Mouse (Mus musculus) T-helper 17 cell (primary cell): Measurements from ENCODE around the gene Ptprc.

Experiments used
- in situ Hi-C, 2 experiments: fragments of 300-600 bp; cut with MboI, MseI; formaldehyde crosslinking; loops; 1 replicate in 1 of 2; 2 replicates in 1 of 2; pipeline ENCODE4 v1.15.1; 2025; ENCODE audit warnings: high pct_unique_total_duplicates in 2 of 2

The Ptprc gene

DNA sequence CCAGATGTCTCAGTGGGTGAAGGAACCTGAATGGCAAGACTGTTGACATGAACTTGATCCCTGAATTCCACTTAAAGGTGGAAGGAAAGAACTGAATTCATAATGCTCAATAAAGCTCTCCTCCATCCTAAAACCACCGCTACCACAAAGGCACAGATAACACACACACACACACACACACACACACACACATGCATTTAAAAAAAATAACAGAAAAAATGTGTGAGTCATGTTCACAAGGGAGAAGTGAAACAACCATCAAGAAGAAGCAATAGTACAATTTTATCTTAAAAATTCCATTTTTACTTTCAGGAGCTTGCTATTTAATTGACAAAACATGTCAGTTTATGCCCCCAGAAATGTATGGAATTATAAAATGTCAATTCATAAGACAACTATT lies 95.2 kb downstream of the Ptprc start:
- in situ Hi-C loops, result no loop called here

GRCm38 (mm10) chr1:138044196-138044945 lies 131.1 kb downstream of the Ptprc start:
- in situ Hi-C loops, result loop anchor here (5.0 to 25.0 kb wide), 5 partner anchors 100 to 717 kb away; no protein-coding TSS in a partner anchor

DNA sequence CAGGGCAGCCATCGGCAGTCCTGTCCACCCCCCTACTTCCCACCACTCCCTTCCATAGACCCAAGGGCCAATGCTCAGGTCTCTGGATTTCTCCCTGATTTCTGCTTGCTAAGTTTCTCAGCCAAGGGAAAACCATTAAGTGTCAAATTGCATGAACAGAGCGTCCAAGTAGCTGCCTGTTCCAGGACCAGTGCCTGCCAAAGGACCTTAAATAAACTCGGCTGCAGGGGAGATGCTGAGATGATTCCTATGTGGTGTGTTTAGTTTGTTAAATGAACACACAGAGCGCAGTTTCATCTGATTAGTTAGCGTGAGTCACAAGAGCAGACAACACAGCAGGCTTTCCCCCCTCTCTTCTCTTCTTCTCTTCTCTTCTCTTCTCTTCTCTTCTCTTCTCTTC lies 135.0 kb downstream of the Ptprc start:
- in situ Hi-C loops, result loop anchor here (5.0 to 25.0 kb wide), 5 partner anchors 96 to 713 kb away; no protein-coding TSS in a partner anchor

GRCm38 (mm10) chr1:138039201-138039600 lies 136.3 kb downstream of the Ptprc start:
- in situ Hi-C loops, result loop anchor here in 1 of 2 experiments (5.0 to 25.0 kb wide), 2 partner anchors 352 to 563 kb away; no protein-coding TSS in a partner anchor

- in situ Hi-C loops, result loop anchor here in 1 of 2 experiments (5.0 to 25.0 kb wide), 2 partner anchors 350 to 565 kb away; no protein-coding TSS in a partner anchor
Observed at GRCm38 (mm10) chr1:138037484-138037883, 138.0 kb downstream of the Ptprc start.

DNA sequence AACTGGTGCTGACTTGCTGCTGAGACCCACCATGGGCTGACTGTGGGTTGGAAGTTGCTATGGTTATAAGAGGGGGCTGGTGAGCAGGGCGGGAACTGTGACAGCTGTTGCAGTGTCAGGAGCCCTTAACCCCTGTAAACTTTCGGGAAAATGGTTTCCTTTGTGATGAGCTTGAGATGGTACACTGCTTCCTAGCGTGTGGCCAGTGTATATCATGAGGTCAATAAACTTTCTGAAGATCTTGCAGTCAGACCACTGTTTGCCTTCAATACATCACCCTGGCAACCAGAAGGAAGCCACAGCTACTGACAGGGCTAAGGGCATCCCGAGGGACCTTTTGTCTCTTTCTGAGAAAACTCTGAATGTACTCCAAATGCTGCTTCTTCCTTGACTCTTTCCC lies 145.9 kb downstream of the Ptprc start:
- in situ Hi-C loops, result loop anchor here in 1 of 2 experiments (25.0 kb wide), 1 partner anchor 342 kb away; no protein-coding TSS in a partner anchor

DNA sequence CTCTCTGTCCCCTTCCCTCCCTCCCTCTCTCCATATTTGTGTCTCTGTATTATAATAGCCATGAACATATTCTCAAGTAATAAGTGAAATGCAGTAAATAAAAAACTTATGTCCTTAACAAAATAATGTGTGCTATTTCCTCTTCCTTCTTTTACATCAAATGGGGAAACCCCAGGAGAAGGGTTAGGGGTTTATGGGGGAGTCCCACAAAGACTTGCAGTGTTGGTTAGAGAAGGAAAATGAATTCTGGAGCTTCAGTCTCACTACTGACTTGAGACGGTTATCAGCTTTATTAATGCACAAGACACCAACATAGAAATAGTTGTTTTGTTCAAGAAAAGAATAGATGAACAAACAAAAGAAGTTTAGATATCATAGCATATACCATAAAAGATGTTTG lies 150.2 kb downstream of the Ptprc start:
- in situ Hi-C loops, result loop anchor here in 1 of 2 experiments (25.0 kb wide), 1 partner anchor 338 kb away; no protein-coding TSS in a partner anchor

GRCm38 (mm10) chr1:138023601-138024000 lies 151.9 kb downstream of the Ptprc start:
- in situ Hi-C loops, result no loop called here

DNA sequence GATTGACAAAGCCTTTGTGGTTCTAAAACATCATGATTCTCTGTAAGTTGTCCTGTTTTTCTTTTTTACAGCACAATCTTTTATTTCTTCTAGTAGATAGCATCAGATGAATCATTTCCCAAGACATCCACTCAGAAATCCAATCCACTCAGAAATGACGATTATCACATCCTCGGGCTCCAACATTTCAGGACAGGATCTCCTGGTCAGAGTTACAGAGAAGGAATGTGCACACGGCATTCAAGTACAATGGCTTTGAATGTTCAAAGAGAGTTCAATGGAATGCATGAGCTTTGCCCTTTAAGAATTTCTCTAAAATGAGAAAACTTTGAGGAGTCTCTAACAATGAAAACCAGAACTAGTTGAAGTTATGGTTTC lies 152.6 kb downstream of the Ptprc start:
- in situ Hi-C loops, result no loop called here

DNA sequence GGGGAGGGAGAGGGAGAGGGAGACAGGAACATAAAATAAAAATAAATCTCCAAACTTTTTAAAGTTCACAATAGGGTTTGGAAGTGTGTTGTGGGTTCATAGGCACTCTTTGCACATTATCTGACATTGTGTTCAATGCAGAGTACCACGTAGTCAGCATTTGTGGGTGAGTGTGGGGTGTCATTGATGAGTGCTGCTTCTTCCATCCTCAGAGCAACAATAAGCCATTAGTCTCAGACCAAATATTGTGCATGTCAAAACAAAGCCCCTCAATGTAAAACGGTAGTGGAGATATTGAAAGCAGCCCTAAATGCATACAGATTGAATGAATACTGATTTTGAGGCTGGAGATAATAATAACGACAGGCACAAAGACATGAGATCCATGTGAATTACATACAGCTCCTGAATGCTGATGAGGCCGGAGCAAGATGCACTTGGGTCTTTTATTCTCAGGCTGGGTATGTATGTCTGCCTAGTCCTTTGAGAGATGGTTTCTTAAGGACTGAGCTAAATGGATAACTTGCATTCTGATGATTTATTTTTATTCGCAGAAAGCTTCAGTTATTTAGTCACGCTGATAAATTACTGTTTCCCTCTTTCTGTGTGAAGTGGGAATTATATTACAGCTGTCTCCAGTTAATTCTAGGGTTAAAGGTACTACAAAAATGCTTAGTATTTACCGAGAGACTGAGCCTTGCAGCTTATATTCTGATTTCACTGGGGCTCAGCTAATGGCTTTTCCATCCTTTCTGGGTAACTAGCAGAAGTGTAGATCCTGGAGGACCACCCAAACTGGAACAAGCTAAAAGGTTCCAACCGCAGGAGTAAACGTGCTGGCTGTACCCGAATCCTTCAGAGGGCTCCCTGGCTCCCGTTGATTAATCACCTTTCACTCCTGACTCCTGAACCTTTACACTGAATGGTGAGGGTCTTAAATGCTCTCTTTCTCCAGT lies 153.3 kb downstream of the Ptprc start:
- in situ Hi-C loops, result no loop called here
